Mouse (Mus musculus): ENCODE results near the gene Rras2. TPM values are rescaled to one million over a fixed set of nuclear protein-coding genes. Genes with fewer than 3 reads are reported as not detected.

Rras2 gene
- polyA plus RNA-seq, 1 experiment, result 56.6 TPM

- Histone ChIP-seq H3K27ac (ENCODE audit: insufficient read depth, low read length) (peak overlapping the region; percentile 61), H3K4me1 (ENCODE audit: control insufficient read depth, insufficient read depth, low read length) (no peaks in the 10 kb centered on the region; the same call in none of the 2 replicates), H3K4me3 (ENCODE audit: insufficient read depth, low read length) (peak overlapping the region; percentile 77)
- peak; percentile 40; the same call in 1 of the 2 replicates for TF ChIP-seq POLR2A (IDR thresholded peaks at IDR 0.05; ENCODE audit: low read depth, low read length)
- TF ChIP-seq CTCF (IDR thresholded peaks at IDR 0.05; ENCODE audit: borderline replicate concordance, insufficient read depth, low read length), result no peak
These were observed 750 bp downstream of the Rras2 start for GRCm38 (mm10) chr7:114116711-114117351.

- TF ChIP-seq POLR2A (IDR thresholded peaks at IDR 0.05; ENCODE audit: low read depth, low read length) (no peak), CTCF (IDR thresholded peaks at IDR 0.05; ENCODE audit: borderline replicate concordance, insufficient read depth, low read length) (no peak)
- no peak overlapping the region for H3K27ac ChIP-seq (ENCODE audit: insufficient read depth, low read length)
- H3K4me3 ChIP-seq (ENCODE audit: insufficient read depth, low read length), result peak overlapping the region; percentile 77
- no peaks in the 10 kb centered on the region; the same call in none of the 2 replicates for H3K4me1 ChIP-seq (ENCODE audit: control insufficient read depth, insufficient read depth, low read length)
These were observed 1.6 kb downstream of the Rras2 start for GRCm38 (mm10) chr7:114115961-114116360.

- Histone ChIP-seq H3K4me1 (ENCODE audit: control insufficient read depth, insufficient read depth, low read length) (peaks cover 2% of the 10 kb centered on the region), H3K27ac (ENCODE audit: insufficient read depth, low read length) (no peak overlapping the region), H3K4me3 (ENCODE audit: insufficient read depth, low read length) (peak overlapping the region; percentile 23)
- TF ChIP-seq CTCF (IDR thresholded peaks at IDR 0.05; ENCODE audit: borderline replicate concordance, insufficient read depth, low read length) (no peak), POLR2A (IDR thresholded peaks at IDR 0.05; ENCODE audit: low read depth, low read length) (no peak)
These were observed 2.6 kb downstream of the Rras2 start for GRCm38 (mm10) chr7:114114976-114115375.

- H3K27ac ChIP-seq (ENCODE audit: insufficient read depth, low read length), result peak overlapping the region; percentile 59; the same call in 1 of the 2 replicates
- peaks cover 2% of the 10 kb centered on the region for H3K4me1 ChIP-seq (ENCODE audit: control insufficient read depth, insufficient read depth, low read length)
- TF ChIP-seq POLR2A (IDR thresholded peaks at IDR 0.05; ENCODE audit: low read depth, low read length) (no peak), CTCF (IDR thresholded peaks at IDR 0.05; ENCODE audit: borderline replicate concordance, insufficient read depth, low read length) (no peak)
- H3K4me3 ChIP-seq (ENCODE audit: insufficient read depth, low read length), result no peak overlapping the region
These were observed 3.3 kb downstream of the Rras2 start for GRCm38 (mm10) chr7:114114284-114114683.

- Histone ChIP-seq H3K27ac (ENCODE audit: insufficient read depth, low read length) (peak overlapping the region; percentile 30; the same call in 1 of the 2 replicates), H3K4me1 (ENCODE audit: control insufficient read depth, insufficient read depth, low read length) (peaks cover 8% of the 10 kb centered on the region), H3K4me3 (ENCODE audit: insufficient read depth, low read length) (no peak overlapping the region)
- TF ChIP-seq POLR2A (IDR thresholded peaks at IDR 0.05; ENCODE audit: low read depth, low read length) (no peak), CTCF (IDR thresholded peaks at IDR 0.05; ENCODE audit: borderline replicate concordance, insufficient read depth, low read length) (no peak)
These were observed 7.1 kb downstream of the Rras2 start for GRCm38 (mm10) chr7:114110500-114110899.

- Histone ChIP-seq H3K27ac (ENCODE audit: insufficient read depth, low read length) (no peak overlapping the region), H3K4me3 (ENCODE audit: insufficient read depth, low read length) (no peak overlapping the region), H3K4me1 (ENCODE audit: control insufficient read depth, insufficient read depth, low read length) (peaks cover 33% of the 10 kb centered on the region)
- no peak for TF ChIP-seq POLR2A (IDR thresholded peaks at IDR 0.05; ENCODE audit: low read depth, low read length)
- TF ChIP-seq CTCF (IDR thresholded peaks at IDR 0.05; ENCODE audit: borderline replicate concordance, insufficient read depth, low read length), result no peak
These were observed 11.7 kb downstream of the Rras2 start for GRCm38 (mm10) chr7:114105886-114106285.

- no peak overlapping the region for H3K27ac ChIP-seq (ENCODE audit: insufficient read depth, low read length)
- peaks cover 34% of the 10 kb centered on the region for H3K4me1 ChIP-seq (ENCODE audit: control insufficient read depth, insufficient read depth, low read length)
- H3K4me3 ChIP-seq (ENCODE audit: insufficient read depth, low read length), result no peak overlapping the region
- TF ChIP-seq CTCF (IDR thresholded peaks at IDR 0.05; ENCODE audit: borderline replicate concordance, insufficient read depth, low read length), result no peak
- no peak for TF ChIP-seq POLR2A (IDR thresholded peaks at IDR 0.05; ENCODE audit: low read depth, low read length)
These were observed 13.8 kb downstream of the Rras2 start for GRCm38 (mm10) chr7:114103629-114104347.

GRCm38 (mm10) chr7:114103152-114103551 is 14.4 kb downstream of the Rras2 start:
- no peak overlapping the region for H3K4me3 ChIP-seq (ENCODE audit: insufficient read depth, low read length)
- H3K27ac ChIP-seq (ENCODE audit: insufficient read depth, low read length), result no peak overlapping the region
- no peak for TF ChIP-seq POLR2A (IDR thresholded peaks at IDR 0.05; ENCODE audit: low read depth, low read length)
- TF ChIP-seq CTCF (IDR thresholded peaks at IDR 0.05; ENCODE audit: borderline replicate concordance, insufficient read depth, low read length), result no peak
- H3K4me1 ChIP-seq (ENCODE audit: control insufficient read depth, insufficient read depth, low read length), result peaks cover 34% of the 10 kb centered on the region

- TF ChIP-seq CTCF (IDR thresholded peaks at IDR 0.05; ENCODE audit: borderline replicate concordance, insufficient read depth, low read length) (no peak), POLR2A (IDR thresholded peaks at IDR 0.05; ENCODE audit: low read depth, low read length) (no peak)
- Histone ChIP-seq H3K4me1 (ENCODE audit: control insufficient read depth, insufficient read depth, low read length) (peaks cover 34% of the 10 kb centered on the region), H3K27ac (ENCODE audit: insufficient read depth, low read length) (peak overlapping the region; percentile 63), H3K4me3 (ENCODE audit: insufficient read depth, low read length) (no peak overlapping the region)
These were observed 15.0 kb downstream of the Rras2 start for GRCm38 (mm10) chr7:114102609-114103008.

- Histone ChIP-seq H3K4me1 (ENCODE audit: control insufficient read depth, insufficient read depth, low read length) (peaks cover 34% of the 10 kb centered on the region), H3K27ac (ENCODE audit: insufficient read depth, low read length) (peak overlapping the region; percentile 88), H3K4me3 (ENCODE audit: insufficient read depth, low read length) (no peak overlapping the region)
- TF ChIP-seq POLR2A (IDR thresholded peaks at IDR 0.05; ENCODE audit: low read depth, low read length) (no peak), CTCF (IDR thresholded peaks at IDR 0.05; ENCODE audit: borderline replicate concordance, insufficient read depth, low read length) (no peak)
These were observed 16.2 kb downstream of the Rras2 start for GRCm38 (mm10) chr7:114101412-114101811.

All from embryonic fibroblast, embryonic 13.5 days (primary cell).